Mouse (Mus musculus) frontal cortex, adult 2 months (tissue): ENCODE measurements around the gene Rpl27a. TPM values are rescaled to one million over a fixed set of nuclear protein-coding genes. Genes with fewer than 3 reads are reported as not detected.

Experiments used
- DNase-seq, 2 experiments: peaks; one replicate each; pipeline ENCODE4 v3.0.0; 2022; ENCODE audit warnings: low spot score in 1 of 2; ENCODE audit errors: extremely low spot score in 1 of 2
- polyA plus RNA-seq: library from polyadenylated mRNA; depleted of rRNA; stranded (reverse); fragments of >200 nt; gene quantifications from 2 replicates; pipeline ENCODE4 v1.2.3, GENCODE M21; 2012

Rpl27a gene
- polyA plus RNA-seq, 1 experiment: 337 TPM

GRCm38 (mm10) chr7:109524442-109524744 lies 5.4 kb downstream of the Rpl27a start:
- no peak for DNase-seq

GRCm38 (mm10) chr7:109524763-109525162 lies 5.8 kb downstream of the Rpl27a start:
- no peak for DNase-seq

GRCm38 (mm10) chr7:109525740-109526663 lies 7.1 kb downstream of the Rpl27a start:
- DNase-seq: no peak

- DNase-seq: no peak
Measured at GRCm38 (mm10) chr7:109527536-109527935, 8.6 kb downstream of the Rpl27a start.

- peak in 1 of 2 experiments; percentile 52 for DNase-seq
Measured at GRCm38 (mm10) chr7:109528356-109528755, 9.4 kb downstream of the Rpl27a start.

GRCm38 (mm10) chr7:109529741-109530140 lies 10.8 kb downstream of the Rpl27a start:
- no peak for DNase-seq

- DNase-seq: no peak
Measured at GRCm38 (mm10) chr7:109531501-109531900, 12.6 kb downstream of the Rpl27a start.

- peak in 1 of 2 experiments; percentile 53 for DNase-seq
Measured at GRCm38 (mm10) chr7:109532691-109533090, 13.7 kb downstream of the Rpl27a start.

- DNase-seq: peak in 1 of 2 experiments; percentile 27
Measured at GRCm38 (mm10) chr7:109533129-109533528, 14.2 kb downstream of the Rpl27a start.

- no peak for DNase-seq
Measured at GRCm38 (mm10) chr7:109533888-109534287, 14.9 kb downstream of the Rpl27a start.

GRCm38 (mm10) chr7:109534921-109535320 lies 16.0 kb downstream of the Rpl27a start:
- DNase-seq: no peak

GRCm38 (mm10) chr7:109536451-109536946 lies 17.6 kb downstream of the Rpl27a start:
- DNase-seq: peak in 1 of 2 experiments; percentile 38

- no peak for DNase-seq
Measured at GRCm38 (mm10) chr7:109540902-109541301, 22.0 kb downstream of the Rpl27a start.

- no peak for DNase-seq
Measured at GRCm38 (mm10) chr7:109541609-109542363, 22.8 kb downstream of the Rpl27a start.

GRCm38 (mm10) chr7:109542364-109542628 lies 23.3 kb downstream of the Rpl27a start:
- no peak for DNase-seq

- no peak for DNase-seq
Measured at GRCm38 (mm10) chr7:109544792-109545191, 25.8 kb downstream of the Rpl27a start.

- DNase-seq: peak in 1 of 2 experiments; percentile 33
Measured at GRCm38 (mm10) chr7:109545255-109545993, 26.5 kb downstream of the Rpl27a start.

GRCm38 (mm10) chr7:109546186-109546585 lies 27.2 kb downstream of the Rpl27a start:
- DNase-seq: no peak

GRCm38 (mm10) chr7:109546726-109547125 lies 27.8 kb downstream of the Rpl27a start:
- DNase-seq: peak in 1 of 2 experiments; percentile 60

GRCm38 (mm10) chr7:109559536-109559935 lies 40.6 kb downstream of the Rpl27a start:
- DNase-seq: no peak
